Mouse (Mus musculus): ENCODE results near the gene Gsdma.
"Not testable (repeated sequence)": the region's sequence is repeated elsewhere in the genome, so short reads cannot be mapped to it uniquely, and the experiment has no call there.

Gene Gsdma

DNA sequence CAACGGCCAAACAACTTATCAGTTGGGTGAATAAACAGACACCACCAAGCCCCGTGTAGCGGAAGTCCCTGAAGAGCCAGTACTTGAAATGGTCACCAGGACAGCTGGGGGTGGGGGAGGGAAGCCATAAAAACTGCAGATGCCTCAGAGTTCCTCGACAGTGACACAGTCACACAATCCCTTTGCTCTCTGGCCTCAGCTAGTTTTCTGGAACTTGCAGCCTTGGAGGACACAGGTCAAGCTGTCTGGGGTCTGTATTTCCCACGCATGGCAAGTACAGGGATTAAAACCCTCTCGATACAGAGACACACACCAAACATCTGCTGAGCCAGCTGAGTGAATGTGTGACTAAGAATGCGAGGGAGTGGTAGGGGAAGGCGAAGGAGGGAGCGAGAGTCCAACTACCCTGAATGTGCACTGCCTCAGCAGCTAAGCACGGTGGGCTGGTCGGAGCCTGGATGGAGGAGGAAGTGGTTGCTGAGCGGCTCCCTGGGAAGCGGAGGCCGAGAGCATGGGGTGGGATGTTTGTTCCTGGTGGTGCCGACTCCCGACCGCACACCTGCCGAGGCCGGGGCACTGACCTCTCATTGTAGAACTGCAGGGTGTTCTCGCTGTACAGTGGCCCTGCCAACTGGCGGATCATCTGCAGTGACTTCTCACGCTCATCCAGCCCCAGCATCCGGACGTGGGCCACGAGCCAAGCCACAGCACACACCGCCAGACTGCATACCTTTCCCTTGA, 45.0 kb downstream of the Gsdma start:
- DNase-seq (ENCODE audit: low read depth, low spot score) = no peak

DNA sequence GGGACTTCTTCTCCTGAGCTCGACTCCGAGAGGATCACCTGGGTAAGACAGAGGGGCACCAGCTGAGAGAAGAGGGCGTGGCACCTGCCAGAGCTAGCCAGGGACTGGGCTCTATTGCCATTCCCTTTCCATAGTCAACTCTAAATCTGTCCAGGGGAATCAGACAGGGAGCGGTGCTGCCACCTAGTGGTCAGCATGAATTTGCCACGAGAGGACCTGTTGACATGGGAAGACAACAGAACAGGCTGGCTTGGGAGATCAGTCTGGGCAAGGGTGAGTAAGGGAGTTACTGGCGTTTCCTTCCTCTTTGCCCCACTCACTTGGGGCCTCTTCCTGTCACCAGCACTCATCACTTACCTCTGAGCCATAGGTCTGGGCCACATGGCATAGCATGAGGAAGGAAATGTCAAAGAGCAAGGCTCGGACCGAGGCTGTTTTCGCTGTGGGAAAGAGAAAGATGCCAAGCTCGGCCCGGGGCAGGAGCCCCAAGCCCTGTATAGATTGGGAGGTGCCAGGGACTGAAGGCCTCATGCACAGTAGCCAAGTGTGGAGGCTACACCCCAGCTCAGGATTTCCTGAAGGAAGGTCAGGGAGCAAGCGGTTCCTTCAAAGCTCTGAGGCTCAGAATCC, 46.4 kb downstream of the Gsdma start:
- peak; percentile 64 for DNase-seq (ENCODE audit: low read depth, low spot score)

DNA sequence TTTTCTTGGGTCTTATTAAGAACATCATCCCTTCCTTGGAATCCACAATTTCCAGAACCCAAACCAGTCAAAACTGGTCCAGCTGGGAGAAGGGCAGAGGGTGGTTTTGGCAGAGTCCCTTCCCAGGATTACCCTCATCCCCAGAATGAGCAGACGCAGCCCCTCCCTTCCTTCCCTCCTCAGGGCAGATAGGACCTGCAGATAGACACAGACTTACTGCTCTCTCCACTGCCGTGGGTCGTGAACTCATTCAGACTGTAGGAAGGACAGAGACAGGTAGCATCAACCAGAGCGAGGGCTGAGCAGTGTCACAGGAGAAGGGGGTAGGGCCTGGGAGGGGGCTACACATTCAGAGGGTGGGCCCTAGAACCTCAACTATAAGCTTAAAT, 46.9 kb downstream of the Gsdma start:
- no peak for DNase-seq (ENCODE audit: low read depth, low spot score)

DNA sequence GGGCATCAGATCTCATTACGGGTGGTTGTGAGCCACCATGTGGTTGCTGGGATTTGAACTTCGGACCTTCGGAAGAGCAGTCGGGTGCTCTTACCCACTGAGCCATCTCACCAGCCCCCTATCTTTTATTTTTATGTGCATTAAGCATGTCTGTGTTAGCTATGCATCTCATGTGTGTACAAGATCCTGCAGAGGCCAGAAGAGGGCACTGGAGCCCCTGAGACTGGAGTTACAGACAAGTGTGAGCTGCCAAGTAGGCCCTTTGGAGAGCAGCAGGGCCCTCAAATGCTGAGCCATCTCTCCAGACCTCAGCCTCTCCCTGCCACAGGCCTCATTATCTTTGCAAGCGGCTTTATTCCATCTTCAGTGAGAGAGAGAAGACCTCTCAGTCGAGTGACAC, 47.9 kb downstream of the Gsdma start:
- not testable (repeated sequence) for DNase-seq (ENCODE audit: low read depth, low spot score)

DNA sequence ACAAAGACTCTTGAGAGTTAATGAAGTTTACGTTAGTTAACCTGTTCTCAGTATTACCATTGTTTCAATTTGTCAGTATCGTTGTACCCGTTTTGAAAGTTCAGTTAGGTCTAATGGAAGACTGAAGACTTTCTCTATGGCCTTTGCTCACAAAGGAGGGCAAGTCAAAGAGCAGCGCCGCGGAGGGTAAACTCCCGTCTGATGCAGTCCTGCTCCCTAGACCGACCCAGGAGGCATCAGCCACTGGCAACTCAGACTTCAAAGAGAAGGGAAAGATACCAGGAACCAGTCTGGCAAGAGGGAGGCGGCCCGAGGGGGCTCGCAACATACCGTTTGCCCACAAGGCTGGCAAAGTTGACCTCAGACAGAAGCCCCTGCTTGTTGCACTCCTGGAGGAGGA, 49.6 kb downstream of the Gsdma start:
- no peak for DNase-seq (ENCODE audit: low read depth, low spot score)

DNA sequence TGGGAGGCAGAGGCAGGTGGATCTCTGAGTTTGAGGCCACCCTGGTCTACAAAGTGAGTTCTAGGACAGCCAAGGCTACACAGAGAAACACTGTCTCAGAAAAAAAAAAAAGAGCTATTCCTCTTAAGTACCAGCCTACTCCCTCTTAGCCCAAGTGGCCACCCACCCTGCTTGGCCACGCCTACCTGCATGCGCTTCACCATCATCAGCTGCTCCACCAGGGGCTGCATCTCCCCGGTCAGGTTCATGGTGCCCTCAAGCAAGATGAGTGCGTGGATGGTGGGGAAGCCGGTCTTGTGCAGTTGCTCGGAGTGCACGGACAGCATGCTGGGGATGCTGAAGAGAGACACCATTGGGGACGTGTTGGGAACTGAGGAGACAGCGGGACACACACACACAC, 51.8 kb downstream of the Gsdma start:
- no peak for DNase-seq (ENCODE audit: low read depth, low spot score)

DNA sequence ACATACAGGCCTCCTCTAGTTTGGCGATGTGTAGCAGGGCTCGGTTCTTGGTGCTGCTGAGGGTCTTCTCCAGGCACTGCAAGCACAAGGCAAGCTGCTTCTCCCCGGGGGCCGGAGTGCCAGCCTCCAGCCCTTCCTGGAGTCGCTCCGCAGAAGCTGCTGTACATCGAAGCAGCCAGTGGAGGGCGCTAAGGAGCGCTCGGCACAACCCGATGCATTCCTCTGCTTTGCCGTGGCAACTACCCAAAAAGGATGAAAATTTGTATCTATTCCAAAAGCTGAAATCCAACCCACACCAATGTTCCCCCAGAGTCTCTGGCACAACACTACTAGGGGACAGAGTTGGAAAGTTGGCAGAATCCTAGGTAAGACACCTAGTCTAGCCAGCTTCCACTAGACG, 53.8 kb downstream of the Gsdma start:
- no peak for DNase-seq (ENCODE audit: low read depth, low spot score)

DNA sequence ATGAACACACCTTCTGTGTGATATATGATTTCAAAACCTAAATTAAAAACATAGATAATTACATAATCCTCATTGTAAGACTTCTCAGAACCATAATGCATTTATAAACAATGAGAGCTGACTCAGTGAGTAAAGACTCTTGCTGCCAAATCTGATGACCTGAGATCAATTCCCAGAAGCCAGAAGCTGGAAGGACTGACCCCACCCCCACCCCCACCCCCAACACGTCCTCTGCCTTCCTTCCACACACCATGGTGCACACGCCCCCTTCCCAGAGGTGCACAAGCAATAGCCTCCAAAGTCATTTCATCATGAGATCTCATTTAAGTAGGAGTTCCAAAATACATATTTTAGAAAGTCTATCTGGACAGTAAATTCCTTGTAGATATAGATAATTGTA, 56.6 kb downstream of the Gsdma start:
- no peak for DNase-seq (ENCODE audit: low read depth, low spot score)

DNA sequence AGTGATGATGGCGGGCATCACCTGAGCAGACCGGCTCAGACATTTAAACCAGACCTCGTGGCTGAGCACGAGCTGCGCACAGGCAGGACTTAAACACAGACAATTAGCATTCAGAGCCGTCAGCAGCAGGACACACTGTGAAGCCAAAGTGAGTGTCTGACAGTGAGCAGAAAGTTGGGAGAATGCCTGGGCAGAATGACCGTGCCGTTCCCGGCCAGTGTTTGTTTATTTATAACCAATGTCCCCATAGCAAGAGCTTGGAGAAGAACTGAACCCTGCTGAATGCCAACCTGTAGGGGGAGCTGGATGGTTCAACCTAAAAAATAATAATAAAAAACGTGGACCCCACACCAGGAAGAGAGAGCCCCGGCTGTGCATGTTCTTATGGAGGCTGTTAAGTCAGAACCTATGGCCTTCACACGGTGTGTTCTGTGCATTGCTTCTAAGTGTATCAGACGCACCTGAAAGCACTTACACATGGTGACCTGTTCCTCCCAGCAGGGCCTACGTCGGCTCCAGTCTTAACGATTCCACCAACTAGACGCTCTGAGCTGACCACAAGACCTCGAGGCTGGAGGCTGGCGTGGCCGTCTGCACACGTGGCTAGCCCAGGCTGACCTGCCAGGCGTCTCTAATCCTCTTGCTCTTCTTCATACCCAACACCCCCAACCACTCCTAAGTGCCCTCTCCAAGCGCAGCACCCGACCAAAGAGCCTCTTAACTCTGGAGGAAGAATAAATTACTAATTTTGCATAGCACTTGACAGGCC, 57.5 kb downstream of the Gsdma start:
- no peak for DNase-seq (ENCODE audit: low read depth, low spot score)

DNA sequence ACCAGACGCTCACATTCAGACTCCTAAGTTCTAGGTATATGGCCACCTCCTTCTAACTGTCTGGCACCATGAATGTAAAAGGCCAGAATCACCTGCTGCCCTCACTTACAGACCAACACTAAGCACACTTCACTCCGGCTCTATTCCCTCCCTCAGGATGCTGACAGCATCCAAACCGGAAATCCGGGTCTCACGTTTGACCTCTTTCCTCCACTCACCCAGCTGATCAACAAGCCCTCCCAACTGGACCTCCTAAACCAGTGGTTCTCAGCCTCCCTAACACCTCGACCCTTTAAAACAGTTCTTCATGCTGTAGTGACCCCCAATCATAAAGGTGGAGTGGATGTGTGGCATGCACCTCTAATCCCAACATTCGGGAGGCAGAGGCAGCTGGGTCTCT, 58.9 kb downstream of the Gsdma start:
- DNase-seq (ENCODE audit: low read depth, low spot score) = no peak

DNA sequence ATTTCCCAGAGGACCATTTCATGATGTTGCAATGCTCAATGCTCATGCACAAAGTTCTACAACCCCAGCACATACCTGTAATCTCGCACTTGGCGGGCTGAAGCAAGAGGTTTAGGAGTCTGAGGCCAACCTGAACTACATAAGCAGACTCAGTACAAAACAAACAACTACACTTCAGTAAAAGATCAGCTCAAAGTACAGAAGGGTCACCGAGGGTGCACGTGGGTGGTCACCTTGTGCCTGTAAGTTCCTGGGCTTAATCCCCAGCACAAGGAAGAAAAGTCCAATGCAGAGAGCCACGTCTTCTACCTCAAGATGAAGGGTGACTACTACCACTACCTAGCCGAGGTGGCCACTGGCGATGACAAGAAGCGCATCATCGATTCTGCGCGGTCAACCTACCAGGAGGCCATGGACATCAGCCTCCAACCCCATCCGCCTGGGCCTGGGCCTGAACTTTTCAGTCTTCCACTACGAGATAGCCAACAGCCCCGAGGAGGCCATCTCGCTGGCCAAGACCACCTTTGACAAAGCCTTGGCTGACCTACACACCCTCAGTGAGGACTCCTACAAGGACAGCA, 61.9 kb downstream of the Gsdma start:
- DNase-seq (ENCODE audit: low read depth, low spot score) = no peak
